Mouse (Mus musculus) mesoderm, embryonic 11.5 days (tissue): ENCODE measurements around the gene Txndc2.

Experiments
- DNase-seq: peaks from one replicate; pipeline ENCODE4 v3.0.0-alpha.2; 2012; ENCODE audit warnings: low read depth, low spot score

The Txndc2 gene

GRCm38 (mm10) chr17:65641734-65642218 lies at the start of gene Txndc2:
Gene Txndc2 (minus strand): TSS chr17:65642168.
- no peak for DNase-seq

- no peak for DNase-seq
Observed at GRCm38 (mm10) chr17:65683731-65684130, 41.8 kb upstream of the Txndc2 start.

GRCm38 (mm10) chr17:65683316-65683715 lies 41.3 kb upstream of the Txndc2 start:
- DNase-seq, result no peak

GRCm38 (mm10) chr17:65682071-65682680 lies 40.2 kb upstream of the Txndc2 start:
- no peak for DNase-seq

- no peak for DNase-seq
Observed at GRCm38 (mm10) chr17:65681516-65681915, 39.5 kb upstream of the Txndc2 start.

- DNase-seq, result no peak
Observed at GRCm38 (mm10) chr17:65680801-65681412, 38.9 kb upstream of the Txndc2 start.

- DNase-seq, result no peak
Observed at GRCm38 (mm10) chr17:65679806-65680446, 38.0 kb upstream of the Txndc2 start.

- no peak for DNase-seq
Observed at GRCm38 (mm10) chr17:65677742-65678141, 35.8 kb upstream of the Txndc2 start.

GRCm38 (mm10) chr17:65676536-65676935 lies 34.6 kb upstream of the Txndc2 start:
- DNase-seq, result no peak

- DNase-seq, result no peak
Observed at GRCm38 (mm10) chr17:65675985-65676384, 34.0 kb upstream of the Txndc2 start.

- no peak for DNase-seq
Observed at GRCm38 (mm10) chr17:65674710-65675171, 32.8 kb upstream of the Txndc2 start.

- DNase-seq, result no peak
Observed at GRCm38 (mm10) chr17:65672926-65673325, 31.0 kb upstream of the Txndc2 start.

- no peak for DNase-seq
Observed at GRCm38 (mm10) chr17:65669061-65669460, 27.1 kb upstream of the Txndc2 start.

- DNase-seq, result no peak
Observed at GRCm38 (mm10) chr17:65667792-65668191, 25.8 kb upstream of the Txndc2 start.

GRCm38 (mm10) chr17:65666388-65667161 lies 24.6 kb upstream of the Txndc2 start:
- DNase-seq, result peak; percentile 34

GRCm38 (mm10) chr17:65665786-65666387 lies 23.9 kb upstream of the Txndc2 start:
- no peak for DNase-seq

- DNase-seq, result no peak
Observed at GRCm38 (mm10) chr17:65663329-65664078, 21.5 kb upstream of the Txndc2 start.

- DNase-seq, result no peak
Observed at GRCm38 (mm10) chr17:65662662-65663061, 20.7 kb upstream of the Txndc2 start.

GRCm38 (mm10) chr17:65658416-65658815 lies 16.4 kb upstream of the Txndc2 start:
- no peak for DNase-seq

- DNase-seq, result no peak
Observed at GRCm38 (mm10) chr17:65657958-65658357, 16.0 kb upstream of the Txndc2 start.

- no peak for DNase-seq
Observed at GRCm38 (mm10) chr17:65656731-65657130, 14.8 kb upstream of the Txndc2 start.
